Mouse (Mus musculus) brain, embryonic 14.5 days (tissue): ENCODE measurements around the gene Cit. TPM values are rescaled to one million over a fixed set of nuclear protein-coding genes. Genes with fewer than 3 reads are reported as not detected.
A peak's percentile ranks its signal among the peaks of the same experiment; 100 is the strongest.

Source experiments
- DNase-seq: peaks from one replicate; pipeline ENCODE4 v3.0.0-alpha.2; 2011; ENCODE audit warnings: low read depth
- CTCF ChIP-seq: fragments of 200-500 bp; IDR thresholded peaks from 2 replicates; pipeline ENCODE4 v1.5.1; 2012; ENCODE audit warnings: inconsistent platforms, mild to moderate bottlenecking, moderate library complexity, borderline replicate concordance; ENCODE audit not compliant: insufficient read depth, insufficient read length; ENCODE audit errors: extremely low read depth
- POLR2A ChIP-seq: fragments of 200-500 bp; IDR thresholded peaks from 2 replicates; pipeline ENCODE4 v1.6.1; 2012; ENCODE audit warnings: mild to moderate bottlenecking, inconsistent platforms, borderline replicate concordance; ENCODE audit not compliant: poor library complexity, insufficient read depth, insufficient read length, severe bottlenecking; ENCODE audit errors: extremely low read depth
- polyA plus RNA-seq: library from polyadenylated mRNA; depleted of rRNA; stranded (reverse); fragments of >200 nt; gene quantifications from 2 replicates; pipeline ENCODE4 v1.2.3, GENCODE M21; 2012

The Cit gene
- polyA plus RNA-seq, 1 experiment = 12.7 TPM

DNA sequence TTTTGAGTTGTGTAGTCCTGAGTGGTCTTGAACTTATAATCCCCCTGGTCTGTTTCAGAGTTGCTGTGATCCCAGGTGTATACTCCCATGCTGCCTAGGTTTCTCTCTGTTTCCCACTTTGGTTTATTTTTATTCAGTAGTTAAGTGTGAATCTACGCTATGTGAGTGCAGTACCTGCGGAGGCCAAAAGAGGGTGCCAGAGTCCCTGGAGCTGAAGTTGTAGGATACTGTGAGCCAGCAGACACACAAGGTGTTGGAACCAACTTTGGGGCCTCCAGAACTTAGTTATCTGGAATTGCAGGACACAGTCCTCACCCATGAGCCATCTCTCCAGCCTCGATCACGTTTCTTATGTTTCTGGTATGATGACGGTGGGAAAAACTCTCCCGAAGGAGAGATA lies 108.1 kb downstream of the Cit start:
- TF ChIP-seq CTCF (peak; percentile 40; the same call in 1 of the 2 replicates), POLR2A (no peak)
- DNase-seq = no peak

DNA sequence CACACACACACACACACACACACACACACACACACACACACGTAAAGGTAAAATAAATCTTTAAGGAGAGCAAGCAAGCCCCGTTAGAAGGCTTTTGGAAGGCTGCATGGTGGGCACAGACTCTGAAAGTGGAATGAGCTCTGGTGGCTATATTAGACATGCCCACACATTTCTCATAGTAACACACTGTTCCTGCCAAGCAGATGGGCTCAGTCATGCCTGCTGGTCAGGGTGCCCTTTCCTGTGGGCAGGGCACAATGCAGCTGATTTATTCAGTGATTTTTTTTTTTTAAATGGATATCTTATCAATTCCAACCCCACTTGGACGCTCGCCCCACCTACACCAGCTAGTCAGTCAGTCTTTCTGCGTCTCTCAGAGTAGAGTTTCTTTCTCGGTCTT lies 109.0 kb downstream of the Cit start:
- no peak for DNase-seq
- no peak for TF ChIP-seq POLR2A
- TF ChIP-seq CTCF = no peak

DNA sequence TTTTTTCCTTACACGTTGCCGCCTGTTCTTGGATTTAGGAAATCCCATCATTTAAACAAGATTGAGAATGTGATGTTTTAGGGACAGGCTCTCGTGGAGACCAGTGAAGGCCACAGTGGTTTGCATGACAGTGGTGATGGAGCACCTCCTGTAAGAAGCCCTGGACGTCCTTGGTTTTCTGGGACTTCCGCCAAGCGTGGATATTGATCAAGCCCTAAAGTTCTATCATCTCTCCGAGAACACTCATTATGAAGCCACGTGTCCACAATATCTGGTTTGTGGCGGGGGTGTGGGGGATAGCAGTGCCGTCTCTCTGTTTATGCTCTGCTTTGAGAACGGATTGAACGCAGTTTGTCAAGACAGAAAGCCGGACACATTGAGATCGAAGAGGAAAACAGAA lies 109.5 kb downstream of the Cit start:
- TF ChIP-seq POLR2A = no peak
- no peak for TF ChIP-seq CTCF
- DNase-seq = no peak

DNA sequence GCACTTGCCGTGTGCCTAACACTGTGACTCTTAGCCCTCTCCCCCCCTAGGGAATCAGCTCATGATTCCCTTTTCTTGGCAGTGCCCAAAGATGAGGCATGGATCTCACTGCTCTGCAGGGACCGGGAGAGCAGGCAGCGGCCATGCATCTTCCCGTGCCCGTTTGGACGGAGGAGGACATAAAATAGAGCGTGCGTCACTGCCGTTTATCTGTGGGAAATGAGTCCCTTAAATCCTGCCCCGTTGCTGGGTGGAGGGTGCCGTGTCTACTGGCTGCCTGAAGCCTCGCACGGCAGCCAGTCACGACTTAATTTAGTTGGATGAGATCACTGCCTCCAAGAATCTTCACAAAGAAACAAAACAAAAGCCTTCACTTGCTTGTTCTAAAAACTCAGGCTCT lies 110.1 kb downstream of the Cit start:
- TF ChIP-seq POLR2A = no peak
- no peak for TF ChIP-seq CTCF
- no peak for DNase-seq

DNA sequence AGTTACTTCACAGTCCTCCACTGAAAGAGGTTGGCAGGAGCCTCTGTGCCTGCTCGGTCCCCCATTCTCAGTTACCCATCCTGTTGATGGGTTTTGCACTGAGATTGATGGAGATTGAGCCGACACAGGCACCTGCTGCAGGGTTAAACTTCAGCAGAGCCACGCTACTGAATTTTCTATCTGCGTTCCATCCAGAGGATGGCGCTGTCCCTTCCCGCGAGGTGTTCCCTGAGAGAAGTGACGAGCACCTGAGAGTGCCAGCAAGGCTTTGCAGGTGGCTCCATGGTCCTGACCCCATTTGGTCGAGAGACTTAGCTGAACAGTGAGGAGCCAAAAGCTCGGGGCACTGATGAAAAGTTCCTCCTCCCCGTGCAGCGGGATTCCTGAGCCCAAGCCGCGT lies 111.0 kb downstream of the Cit start:
- TF ChIP-seq POLR2A (no peak), CTCF (no peak)
- no peak for DNase-seq

DNA sequence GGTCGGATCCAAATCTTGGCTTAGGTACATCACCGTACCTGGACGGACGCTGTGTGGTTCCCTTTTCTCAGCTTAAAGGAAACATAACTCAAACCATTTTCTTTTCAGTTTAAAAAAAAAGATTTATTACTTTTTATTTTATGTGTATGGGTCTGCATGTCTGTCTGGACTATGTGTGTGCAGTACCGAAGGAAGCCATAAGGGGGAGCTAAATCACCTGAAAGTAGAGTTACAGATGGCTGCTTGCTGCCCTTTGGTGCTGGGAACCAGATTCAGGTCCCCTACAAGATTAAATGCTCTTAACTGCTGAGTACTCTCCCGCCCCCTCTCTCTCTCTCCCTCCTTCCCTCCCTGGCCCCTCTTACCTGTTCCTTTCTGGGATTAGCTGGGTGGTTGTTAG lies 112.1 kb downstream of the Cit start:
- TF ChIP-seq CTCF (peak; percentile 29; the same call in 1 of the 2 replicates), POLR2A (no peak)
- no peak for DNase-seq

DNA sequence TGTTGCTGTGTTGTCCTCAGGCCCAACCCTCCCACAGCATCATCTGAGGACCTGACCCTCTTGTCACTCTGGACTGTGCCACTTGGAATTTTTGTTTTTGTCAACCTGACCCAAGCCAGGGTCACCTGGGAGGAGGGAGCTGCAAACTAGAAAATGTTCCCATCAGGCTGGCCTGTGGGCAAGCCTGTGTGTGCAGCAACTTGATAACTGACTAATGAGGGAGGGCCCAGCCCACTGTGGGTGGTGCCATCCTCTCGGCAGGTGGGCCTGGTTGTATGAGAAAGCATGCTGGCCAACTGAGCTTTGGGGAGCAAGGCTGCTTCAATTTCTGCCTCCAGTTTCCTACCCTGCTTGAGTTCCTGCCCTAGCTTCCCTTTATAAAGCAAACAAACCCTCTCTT lies 113.3 kb downstream of the Cit start:
- no peak for TF ChIP-seq CTCF
- no peak for TF ChIP-seq POLR2A
- DNase-seq = no peak

DNA sequence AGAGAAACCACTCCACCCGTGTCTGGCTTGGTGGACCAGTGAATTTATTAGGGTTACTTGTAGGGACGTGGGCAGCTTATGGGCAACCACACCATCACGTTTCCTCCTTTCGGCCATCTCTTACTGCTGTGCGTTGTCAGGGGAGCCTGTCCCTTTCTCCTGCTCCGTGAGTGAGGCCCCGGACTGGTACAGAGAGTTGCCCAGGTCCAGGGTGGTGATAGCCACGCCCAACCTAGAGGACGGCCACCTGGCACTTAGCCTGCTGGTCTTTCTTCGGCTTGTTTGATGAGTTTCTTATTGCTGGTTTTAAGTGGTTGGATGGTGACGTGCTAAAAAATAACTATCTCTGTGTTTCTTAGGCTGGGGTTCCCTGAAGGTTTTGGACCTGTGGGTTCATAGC lies 113.7 kb downstream of the Cit start:
- no peak for TF ChIP-seq POLR2A
- TF ChIP-seq CTCF = no peak
- DNase-seq = no peak

DNA sequence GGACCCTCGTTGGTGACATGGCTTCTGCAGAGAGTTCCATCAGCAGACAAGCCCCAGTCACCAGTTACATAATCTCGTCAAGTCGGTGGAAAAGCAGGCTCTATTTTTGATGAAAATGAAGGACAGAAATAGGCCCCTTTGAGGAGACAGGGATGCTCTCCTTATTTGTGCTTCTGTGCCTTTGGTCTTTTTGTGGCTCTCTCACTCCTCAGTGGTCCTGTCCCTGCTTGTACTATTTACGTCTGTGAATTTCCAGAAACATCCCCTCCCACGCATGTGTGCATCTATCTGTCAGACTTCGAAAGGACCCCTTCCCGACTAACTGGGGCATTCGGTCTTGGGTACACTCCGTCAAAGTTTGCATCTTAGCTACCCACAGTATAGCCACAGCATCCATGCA lies 116.7 kb downstream of the Cit start:
- TF ChIP-seq CTCF = no peak
- TF ChIP-seq POLR2A = no peak
- no peak for DNase-seq

DNA sequence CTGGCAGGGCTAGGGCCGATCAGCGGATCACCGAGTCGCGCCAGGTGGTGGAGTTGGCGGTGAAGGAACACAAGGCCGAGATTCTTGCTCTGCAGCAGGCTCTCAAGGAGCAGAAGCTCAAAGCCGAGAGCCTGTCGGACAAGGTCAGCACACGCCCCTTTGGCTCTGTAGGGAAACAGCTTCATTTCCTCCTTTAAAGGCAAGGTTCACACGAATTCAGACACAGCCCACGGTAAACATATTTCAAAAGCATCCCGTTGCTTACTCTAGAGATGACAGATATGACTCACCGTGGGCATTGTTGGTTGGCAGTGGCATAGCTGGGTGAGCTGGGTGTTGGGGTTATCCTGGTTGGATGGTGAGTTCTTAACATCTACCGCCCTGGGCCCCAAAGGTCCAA lies 126.2 kb downstream of the Cit start:
- no peak for DNase-seq
- TF ChIP-seq POLR2A (no peak), CTCF (no peak)

DNA sequence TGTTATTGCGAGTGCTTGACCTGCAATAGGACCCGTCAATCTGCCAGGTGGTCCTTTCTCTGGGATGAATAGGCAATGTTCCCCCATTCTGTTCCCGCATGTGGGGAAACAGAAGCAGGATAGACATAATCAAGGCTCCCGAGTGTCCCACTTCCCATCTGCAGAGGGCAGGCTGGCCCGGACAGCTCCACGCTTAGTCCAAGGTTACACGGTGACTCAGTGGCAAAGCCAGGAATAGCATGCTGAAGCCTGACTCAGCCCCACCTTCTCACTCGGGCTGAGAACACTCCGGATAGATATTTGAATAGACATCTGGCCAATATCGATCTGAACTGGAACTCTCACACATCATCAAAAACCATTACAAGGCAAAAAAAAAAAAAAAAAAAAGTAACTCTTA lies 130.6 kb downstream of the Cit start:
- no peak for TF ChIP-seq POLR2A
- no peak for DNase-seq

DNA sequence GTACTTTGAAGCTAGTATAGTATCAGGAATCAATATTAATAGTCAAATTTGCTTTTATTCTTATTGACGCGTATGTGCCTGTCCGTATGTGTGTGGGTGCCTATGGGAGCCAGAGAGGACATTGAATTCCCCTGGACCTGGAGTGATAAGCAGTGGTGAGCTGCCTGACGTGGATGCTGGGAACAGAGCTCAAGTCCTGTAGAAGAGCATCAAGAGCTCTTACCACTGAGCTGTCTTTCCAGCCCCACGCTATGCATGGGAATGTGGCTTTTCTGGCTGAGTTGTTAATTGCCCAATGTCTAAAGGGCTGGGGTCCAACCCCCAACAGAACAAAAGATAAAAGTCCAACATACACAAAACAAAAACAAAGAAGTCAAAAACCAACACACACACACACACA lies 131.4 kb downstream of the Cit start:
- TF ChIP-seq POLR2A (no peak), CTCF (no peak)
- DNase-seq = no peak

DNA sequence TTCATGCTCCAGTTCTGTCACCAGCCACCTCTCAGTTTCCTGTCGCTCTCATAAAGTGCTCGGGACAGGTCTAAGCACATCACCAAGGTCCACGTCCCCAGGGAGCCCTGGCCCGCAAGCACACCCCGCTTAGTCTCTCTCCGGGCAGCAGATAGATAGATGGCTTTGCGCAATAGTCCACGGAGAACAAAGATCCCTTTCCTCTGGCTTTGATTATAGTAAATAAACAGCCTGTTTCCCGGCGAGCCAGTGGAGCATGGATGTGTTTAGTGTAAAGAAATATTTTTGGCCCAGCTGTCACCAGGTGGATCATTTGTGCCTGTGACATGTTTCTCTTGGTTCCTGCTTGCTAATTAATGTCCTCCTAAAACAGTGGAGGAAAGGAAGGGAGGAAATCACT lies 132.2 kb downstream of the Cit start:
- no peak for TF ChIP-seq CTCF
- no peak for TF ChIP-seq POLR2A
- DNase-seq = no peak
